Mouse (Mus musculus) spleen, postnatal 10 days (tissue): ENCODE data around the gene Ccdc96.
A peak's percentile ranks its signal among the peaks of the same experiment; 100 is the strongest.

Experiments
- DNase-seq, 2 experiments: peaks; one replicate each; pipeline ENCODE4 v3.0.0; 2021 to 2022; ENCODE audit warnings: low spot score in 2 of 2

Ccdc96 gene

DNA sequence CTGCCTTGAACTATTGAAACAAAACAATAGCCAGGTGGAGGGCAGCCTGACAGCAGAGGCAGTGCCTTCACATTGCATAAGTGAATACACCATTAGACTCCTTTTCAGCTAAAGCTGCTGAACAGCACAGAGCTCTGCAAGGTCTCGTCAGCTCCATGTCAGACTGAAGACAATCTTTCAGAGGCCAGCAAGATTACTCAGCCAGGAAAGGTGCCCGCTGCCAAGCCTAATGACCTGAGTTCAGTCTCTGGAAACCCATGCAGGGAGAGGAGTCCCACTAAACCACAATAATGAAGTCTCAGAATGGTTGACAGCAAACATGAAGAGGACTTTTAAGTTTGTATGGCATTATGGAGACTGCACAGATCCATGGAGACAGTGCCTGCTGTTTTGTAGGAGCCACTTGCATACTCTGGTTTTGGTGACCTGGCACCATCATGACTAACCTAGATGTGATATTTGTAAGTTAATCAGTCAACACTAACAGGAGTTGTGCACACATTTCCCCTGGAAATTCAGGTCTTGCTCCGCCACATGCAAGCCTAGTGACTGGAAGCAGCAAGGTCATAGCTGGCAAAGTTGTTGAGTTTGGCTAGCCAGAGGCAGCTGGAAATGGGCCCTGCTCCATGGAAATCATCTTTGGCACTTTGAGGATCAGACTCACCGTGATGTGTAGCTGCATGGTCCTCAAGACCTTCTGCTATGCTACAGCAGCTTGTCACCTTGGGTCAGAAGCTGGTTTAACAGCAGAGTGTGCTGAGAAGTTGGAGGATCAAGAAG lies 11.3 kb upstream of the Ccdc96 start:
- DNase-seq: no peak

DNA sequence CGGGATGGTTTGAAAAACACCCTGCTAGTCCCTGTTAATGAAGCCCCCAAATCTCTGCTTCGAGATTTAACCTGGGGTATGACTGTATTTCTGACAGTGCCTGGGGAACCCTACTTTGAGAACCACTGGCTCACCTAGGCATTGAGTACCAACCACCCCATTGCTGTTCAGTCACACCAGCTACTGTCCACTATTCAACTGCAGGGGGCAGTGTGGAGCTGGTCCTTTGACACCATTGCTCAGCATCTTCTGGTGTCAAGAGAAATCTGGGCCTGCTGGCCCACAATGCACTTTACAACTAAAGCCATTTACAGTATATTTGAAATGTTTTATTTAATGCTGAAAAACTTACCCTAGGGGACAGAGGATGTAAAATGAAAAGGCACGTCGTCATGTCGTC lies 10.1 kb upstream of the Ccdc96 start:
- DNase-seq: peak; percentile 66 to 85

DNA sequence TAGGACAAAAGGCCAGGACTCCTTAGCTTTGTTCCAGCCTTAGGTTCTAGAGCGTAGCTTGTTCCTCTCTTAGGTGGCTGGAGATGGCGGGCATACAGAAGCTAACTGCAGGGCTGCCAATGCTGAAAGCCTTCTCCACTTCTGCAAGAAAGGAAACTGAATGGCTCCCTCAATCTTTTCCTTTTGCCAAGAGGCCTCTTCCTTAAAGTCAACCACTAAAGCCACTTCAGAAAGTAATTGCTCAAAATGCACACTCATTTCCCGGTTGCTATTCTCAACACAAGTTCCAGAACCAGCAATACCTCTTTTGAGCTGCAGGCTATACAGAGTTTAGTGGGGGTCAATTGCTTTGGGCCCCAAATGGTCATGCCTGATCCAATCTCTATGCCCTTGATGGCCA lies 6.9 kb upstream of the Ccdc96 start:
- DNase-seq: no peak

DNA sequence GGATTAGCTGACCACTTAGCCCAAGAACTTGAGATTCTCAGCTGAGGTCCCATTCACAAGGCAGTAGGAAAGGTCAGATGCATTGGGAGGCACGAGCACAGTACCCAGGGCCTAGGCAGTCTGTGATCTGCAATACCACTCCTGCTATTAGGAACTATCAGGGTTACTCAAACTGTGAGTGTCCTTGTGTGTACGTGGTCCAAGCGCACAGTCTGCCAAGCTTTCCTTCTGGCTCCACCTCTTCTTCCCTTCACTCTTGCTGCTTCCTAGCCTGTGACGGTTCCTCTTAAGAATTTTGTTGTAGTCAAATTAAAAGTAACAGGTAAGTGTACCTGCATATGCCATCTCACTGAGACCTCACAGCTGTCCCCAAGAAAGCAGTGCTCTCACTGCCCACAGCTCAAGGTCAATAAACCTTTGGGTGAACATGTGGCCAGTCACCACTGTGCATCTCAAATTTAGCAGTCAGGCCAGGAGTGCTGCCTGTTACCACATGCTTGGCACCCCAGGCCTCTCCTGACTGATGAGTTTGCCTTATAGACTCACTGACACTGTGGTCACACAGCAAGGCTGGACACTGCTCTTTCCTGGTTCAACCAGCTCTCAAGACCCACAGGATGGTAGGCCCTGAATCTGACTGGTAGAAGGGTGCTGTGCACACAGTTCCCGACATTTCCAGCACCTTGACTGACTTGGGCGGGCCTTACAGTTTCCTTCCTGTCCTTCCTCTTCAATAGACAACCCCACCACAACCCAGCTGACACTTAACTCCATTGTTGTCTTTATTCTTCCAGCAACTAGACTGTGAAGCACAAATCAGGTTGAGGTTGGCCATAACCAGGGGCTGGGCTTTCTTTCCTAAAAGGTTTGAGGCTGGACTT lies 5.6 kb upstream of the Ccdc96 start:
- DNase-seq: no peak

DNA sequence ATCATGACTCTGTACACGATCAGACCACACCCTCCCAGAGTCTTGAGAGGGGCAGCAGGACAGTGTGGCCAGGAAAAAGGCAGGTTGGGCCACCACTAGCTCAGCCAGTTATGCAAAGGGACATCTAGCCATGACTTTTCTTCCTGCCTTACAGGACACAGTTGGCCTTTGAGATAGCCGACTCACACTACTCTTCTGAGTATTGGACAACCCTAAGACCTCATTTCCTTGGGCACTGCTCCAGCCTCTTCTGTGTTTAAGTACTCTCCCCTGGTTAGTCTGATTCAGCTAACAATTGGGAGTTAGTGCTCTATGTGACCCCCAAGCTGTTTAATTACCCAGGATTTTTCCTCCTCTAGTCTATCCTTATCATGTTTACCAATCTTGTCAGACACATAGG lies 4.7 kb upstream of the Ccdc96 start:
- DNase-seq: no peak

DNA sequence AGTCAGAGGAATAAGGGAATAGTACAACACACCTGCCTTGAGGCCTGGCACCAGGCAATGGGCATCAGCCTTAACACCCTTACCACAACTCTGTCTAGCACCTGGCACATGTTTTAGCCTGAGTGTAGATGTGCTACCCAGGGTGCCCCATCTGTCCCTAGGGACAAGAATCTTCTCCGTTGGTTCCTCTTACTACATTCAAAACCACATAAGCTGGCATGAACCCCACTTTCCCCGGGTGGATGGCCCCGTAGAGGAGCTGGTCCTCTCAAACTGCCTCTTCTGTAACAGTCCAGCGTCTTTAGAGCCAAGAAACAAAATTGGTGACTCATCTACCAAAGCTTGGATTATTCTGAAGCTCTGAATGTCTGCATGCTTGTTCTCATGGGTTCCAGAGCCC lies 4.0 kb upstream of the Ccdc96 start:
- DNase-seq: peak in 1 of 2 experiments; percentile 42

DNA sequence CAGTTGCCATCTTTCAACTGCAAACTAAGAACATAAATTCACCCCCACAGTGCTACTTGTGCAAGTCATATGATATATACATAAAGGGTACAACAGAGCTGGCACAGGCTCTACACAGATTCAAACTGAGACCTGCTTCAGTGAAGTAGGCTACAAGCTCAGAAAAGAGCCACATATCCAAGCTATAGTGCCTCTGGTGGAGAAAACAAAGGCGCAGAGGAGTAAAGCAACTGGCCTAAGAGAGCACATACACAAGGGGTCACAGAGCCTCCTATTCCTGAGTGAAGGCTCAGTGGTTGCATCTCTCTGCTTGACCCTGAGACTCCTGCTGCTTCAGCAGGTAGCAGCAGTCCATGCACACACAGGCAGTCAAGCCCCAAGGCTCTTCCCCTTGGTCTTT lies 3.3 kb upstream of the Ccdc96 start:
- DNase-seq: no peak

DNA sequence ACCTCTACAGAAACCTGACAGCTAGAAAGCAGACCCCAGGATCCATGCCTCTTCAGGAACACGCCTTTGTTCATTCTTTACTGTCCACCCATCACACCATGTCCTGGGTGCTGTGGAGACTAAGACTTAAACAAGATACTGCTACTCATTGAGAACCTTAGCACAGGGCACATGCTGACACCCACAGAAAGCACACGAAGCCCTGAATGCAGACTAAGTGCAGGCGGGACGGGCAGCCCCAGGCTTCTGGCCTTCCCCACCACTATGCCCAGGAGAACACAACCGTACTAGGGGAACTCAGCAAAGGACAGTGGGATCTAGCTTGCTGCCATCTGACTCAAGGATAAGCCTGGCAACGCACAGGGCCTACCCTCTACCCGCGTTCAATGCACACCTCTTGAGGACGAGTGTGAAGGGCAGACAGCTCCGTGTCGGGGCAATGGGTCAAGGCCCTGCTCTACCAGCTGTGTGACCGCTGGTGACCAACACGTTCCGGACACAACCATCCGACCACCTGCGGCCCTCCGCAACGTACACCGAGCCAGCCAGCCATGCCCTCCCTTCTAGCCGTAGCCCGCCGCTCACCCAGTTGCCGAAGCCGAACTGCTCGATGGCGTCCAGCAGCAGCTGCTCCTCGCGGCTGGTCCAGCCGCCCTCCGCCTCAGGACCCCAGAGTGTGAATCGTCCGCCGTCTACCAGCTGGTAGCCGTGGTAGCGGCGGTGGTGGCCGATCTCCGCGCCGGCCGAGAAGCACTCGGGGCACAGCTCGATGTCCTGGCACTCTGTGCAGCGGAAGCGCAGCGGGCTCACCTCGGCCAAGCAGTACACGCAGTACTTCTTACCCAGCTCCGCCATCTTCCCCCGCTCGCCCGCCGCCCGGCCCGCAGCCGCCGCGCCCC lies 936 bp upstream of the Ccdc96 start:
- DNase-seq: peak; percentile 71 to 74

DNA sequence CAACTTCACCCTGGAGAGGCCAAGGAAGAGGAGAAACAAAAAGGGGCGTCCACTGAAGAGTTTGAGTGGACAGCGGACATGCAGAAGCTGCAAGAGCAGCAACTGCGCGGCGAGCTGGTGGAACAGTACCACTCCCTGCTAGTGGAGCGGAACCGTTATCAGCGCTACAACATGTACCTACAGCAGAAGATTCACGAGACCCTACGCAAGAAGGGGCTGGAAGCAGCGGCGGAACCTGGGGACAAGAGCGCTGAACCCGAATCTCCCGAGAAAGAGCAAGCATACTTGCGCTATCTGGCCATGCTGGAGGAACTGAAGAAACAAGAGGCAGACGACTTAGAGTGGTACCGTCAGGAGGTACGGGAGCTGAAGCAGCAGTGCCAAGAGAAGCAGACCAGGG lies 918 bp downstream of the Ccdc96 start:
- peak in 1 of 2 experiments; percentile 35 for DNase-seq

DNA sequence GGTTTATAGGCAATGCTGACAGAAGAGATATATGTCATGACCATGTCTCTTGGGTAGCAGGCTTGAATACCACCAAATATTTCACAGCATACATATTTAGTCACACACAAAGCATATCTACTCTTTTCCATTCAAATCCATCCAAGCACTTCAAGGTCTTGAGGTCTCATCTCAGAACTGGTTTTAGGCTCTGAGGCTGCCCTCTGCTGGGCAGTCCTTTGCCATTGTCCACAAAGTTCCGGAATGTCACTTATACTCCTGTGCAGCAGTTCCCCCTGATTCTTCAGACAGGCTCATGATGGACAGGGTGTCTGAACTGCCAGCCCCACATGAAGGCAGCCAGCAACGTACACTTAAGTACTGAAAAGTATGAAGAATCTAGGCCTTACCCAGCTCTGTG lies 4.8 kb downstream of the Ccdc96 start:
- peak in 1 of 2 experiments; percentile 47 for DNase-seq

DNA sequence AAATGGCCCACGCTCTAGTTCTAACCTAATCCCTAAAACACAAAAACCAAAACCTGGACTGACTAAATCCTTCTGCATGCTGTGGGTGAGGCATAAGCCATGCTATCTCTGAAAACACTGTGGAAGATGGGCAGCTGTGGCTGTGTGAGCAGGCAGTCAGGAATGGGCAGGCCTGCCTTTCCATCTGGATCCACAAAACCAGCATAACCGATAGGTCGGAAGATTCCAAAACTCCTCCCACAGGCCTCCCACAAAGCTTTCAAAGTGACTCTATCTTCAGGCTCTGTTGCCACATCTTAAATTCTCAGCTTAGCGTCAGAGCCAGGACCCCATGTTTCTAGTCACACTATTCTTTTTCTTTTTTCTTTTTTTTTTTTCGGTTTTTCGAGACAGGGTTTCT lies 9.5 kb downstream of the Ccdc96 start:
- no peak for DNase-seq

DNA sequence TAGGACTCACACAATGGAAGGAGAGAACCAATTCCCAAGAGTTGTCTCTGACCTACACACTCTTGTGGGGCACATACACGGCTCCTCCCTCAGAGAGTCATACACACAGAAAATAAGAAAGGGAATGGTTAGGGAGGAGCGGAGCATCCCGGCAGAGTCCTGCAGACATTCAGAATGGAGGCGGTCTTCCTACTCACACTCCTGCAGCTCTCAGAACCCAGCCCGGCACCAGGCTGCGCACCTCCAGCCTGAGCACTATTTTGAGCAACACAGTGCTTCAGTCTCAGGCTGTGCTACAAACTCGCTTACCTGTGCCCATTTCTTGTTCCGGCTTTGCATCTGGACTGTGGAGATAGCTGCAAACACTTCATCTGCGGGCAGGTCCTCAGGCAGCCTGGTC lies 10.3 kb downstream of the Ccdc96 start:
- DNase-seq: no peak

DNA sequence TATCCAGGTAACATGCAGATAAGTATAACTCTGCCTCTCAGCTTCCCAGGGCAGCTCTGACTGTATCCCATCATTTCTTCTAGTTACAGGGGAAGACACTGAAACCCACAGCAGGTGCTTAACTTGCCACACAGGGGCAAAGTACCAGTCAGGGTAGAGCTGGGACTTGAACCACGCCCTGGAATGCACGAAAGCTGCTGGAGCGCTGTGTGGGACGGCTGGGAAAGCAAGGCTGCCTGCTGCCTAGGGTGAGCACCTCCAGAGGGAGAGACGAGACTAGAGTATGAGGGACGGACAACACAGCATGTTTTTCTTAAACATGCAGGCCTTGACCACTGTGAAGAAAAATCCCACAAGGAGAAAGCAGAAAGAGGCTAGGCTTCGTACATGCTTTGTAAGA lies 20.8 kb downstream of the Ccdc96 start:
- no peak for DNase-seq

DNA sequence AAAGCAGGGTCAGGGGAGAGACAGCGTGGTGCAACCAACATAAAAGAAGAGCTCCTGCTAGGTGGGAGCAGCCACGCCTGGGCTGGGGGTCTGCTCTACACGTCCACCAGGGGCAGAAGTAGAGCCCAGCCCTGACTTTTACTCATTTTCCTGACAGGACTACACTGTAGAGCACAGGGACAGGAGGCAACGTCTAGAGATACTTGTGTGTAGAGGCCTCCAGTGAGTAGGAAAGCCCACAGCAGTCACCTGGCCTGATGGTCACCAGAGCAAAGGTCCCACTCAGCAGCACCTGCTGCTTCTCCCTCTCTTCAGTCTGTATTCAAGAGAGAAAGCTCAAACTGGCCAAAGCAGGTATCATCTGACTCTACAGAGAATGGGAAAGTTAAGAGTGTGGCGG lies 21.3 kb downstream of the Ccdc96 start:
- no peak for DNase-seq

DNA sequence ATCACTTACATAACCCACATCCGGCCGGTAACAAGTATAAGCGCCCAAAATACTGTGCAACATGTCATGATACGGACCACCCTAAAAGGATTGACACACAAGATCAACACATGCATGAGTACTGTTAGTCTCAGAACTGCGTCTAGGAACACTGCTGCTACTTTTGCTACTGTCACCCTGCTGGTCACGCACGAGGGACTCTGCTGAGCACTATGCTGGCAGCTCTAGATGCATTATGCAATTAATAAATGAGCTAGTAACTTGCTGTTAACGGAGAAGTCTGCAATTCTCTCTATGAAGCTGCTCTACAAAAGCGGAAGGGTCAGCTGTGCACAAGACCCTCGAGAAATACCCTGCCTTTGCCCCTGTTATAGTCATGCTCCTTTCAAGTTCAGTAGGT lies 24.0 kb downstream of the Ccdc96 start:
- DNase-seq: no peak

DNA sequence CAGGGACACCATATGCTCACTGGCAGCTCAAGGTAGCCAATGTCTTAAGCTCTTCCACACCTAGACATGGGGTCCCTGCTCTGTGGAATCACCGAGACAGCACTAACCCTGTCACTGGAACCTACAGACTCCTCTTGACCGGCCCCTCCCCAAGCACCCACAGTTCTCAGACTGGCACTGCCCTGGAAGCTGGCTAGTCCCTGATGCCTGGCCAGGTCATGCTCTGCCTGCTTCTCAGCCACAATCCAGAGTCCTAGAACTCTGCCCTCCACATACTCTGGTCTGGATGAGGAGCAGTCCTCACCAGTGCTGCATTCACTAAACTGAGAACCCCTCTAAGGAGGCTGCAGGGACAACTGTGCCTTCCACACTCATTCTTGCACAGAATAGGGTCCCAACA lies 26.6 kb downstream of the Ccdc96 start:
- DNase-seq: no peak

DNA sequence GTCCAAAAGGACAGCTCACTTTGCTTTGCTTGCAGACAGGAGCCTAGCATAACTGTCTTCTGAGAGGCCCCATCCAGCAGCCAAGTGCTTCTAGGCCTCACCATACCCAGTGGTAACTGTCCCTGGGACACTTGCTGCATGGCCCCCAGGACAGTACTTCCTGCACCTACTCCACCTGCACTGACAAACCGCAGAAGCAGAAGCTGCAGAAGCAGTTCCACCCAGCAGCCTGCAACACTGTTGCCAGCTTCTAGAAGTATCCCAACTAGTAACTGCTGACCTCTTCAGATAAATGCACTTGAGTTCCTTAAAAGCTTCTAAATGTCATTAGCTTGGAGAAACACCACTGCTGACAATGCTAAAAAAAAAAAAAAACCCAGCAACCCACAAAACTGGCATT lies 30.7 kb downstream of the Ccdc96 start:
- no peak for DNase-seq

DNA sequence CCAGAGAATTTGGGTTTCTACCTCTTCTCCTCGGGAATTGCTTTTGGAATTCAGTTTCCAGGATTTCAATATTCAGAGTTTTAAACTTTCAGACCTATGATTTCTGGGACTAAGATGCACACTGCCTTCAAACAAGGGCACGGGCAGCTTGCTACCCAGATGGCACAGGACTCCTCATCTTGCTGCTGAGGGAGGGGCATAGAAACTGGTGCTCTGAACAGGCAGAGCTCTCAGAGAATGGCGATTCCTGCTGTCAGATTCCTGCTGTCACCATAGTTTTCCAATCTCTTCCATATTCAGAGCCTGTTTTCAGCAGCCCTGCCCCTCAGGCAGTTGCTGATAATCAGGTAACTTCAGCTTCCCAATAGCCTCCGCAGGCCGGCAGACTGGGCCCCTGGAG lies 31.2 kb downstream of the Ccdc96 start:
- DNase-seq: no peak

DNA sequence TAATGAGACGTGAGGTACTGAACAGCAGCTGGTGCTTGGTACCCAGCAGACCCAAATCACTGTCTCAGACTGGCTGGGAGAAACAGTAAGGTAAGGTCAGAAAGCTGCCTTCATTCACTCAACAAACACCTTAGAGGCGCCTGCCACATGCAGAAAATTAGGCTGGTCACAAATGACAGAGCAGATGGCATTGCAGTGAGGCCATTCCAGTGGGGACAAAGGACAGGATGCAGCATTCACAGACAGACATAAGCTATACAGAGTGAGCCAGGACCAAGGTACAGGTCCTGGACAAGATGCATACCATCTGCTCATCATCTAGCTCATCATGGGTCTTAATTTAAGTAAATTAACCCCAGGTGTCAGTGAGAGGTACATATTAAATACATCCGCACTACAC lies 33.2 kb downstream of the Ccdc96 start:
- no peak for DNase-seq

DNA sequence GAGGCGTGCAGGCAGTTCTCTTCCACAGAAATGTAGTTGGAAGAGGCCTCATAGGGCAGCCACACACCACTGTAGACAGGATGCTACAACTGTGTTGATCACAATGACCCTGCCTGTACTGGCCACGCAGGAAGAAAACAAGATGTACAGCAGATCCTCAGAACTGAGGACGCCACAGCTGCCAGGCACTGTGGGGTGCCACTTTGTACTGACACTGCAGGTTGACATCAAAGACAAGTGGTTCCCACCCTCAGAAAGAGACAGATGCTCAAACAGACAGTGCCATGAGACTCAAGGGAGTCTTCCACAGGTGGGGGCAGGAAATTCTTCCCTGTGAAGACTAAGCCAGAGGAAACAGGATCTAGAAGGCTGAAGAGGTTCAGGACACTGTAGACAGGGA lies 35.4 kb downstream of the Ccdc96 start:
- no peak for DNase-seq

DNA sequence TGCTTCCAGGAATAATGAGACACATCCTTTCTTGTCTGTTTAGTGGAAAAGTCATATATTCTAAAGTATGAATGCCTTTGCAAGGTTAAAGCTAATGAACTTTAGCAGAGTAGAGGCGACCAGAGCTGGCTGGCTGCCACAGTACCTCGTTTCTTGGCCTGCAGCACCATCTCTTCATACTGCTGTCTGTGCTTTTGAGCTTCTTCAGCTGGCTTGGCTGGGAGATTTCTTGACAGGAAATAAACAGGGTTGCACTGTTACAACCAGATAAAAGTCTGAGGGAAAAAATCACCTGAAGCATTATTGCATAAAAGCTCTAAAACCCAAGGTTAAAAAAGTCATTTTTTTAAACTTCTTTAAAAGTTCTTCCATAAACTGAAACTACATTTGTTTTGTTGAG lies 38.4 kb downstream of the Ccdc96 start:
- no peak for DNase-seq

DNA sequence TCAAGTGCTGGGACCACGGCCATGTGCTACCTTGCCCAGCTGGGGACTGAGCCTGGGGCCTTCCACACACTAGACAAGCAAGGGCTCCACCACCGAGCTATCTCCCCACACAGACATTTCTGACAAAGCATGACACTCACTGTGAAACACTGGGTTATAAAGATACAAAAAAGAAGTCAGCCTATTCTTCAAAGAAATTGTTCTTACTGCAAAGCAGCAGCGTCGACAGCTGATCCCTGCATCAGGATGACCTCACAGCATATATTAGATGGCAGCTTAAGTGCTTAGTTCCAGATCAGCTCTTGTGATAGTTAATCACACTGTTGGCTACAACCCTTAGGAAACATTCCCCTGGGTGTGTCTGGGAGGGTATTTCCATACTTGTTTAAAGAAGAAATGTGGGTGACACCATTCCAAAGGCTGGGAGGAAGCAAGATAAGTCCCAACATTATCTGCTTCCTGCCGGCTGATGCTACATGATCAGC lies 38.9 kb downstream of the Ccdc96 start:
- no peak for DNase-seq
